Mouse (Mus musculus): ENCODE measurements around the gene Atrip.

The Atrip gene

GRCm38 (mm10) chr9:109058006-109058765, 15.7 kb downstream of the Atrip start:
- DNase-seq (ENCODE audit: low read depth, low spot score): no peak

- no peak for DNase-seq (ENCODE audit: low read depth, low spot score)
These were observed 16.4 kb downstream of the Atrip start for GRCm38 (mm10) chr9:109057543-109057942.

- no peak for DNase-seq (ENCODE audit: low read depth, low spot score)
These were observed 17.0 kb downstream of the Atrip start for GRCm38 (mm10) chr9:109056916-109057315.

GRCm38 (mm10) chr9:109056081-109056690, 17.7 kb downstream of the Atrip start:
- DNase-seq (ENCODE audit: low read depth, low spot score): no peak

- no peak for DNase-seq (ENCODE audit: low read depth, low spot score)
These were observed 18.5 kb downstream of the Atrip start for GRCm38 (mm10) chr9:109055271-109056030.

GRCm38 (mm10) chr9:109054712-109055111, 19.2 kb downstream of the Atrip start:
- DNase-seq (ENCODE audit: low read depth, low spot score): peak; percentile 55

- DNase-seq (ENCODE audit: low read depth, low spot score): no peak
These were observed 20.1 kb downstream of the Atrip start for GRCm38 (mm10) chr9:109053851-109054250.

GRCm38 (mm10) chr9:109053366-109053765, 20.6 kb downstream of the Atrip start:
- no peak for DNase-seq (ENCODE audit: low read depth, low spot score)

- no peak for DNase-seq (ENCODE audit: low read depth, low spot score)
These were observed 21.2 kb downstream of the Atrip start for GRCm38 (mm10) chr9:109052490-109053260.

GRCm38 (mm10) chr9:109051651-109052489, 22.1 kb downstream of the Atrip start:
- no peak for DNase-seq (ENCODE audit: low read depth, low spot score)

GRCm38 (mm10) chr9:109051011-109051501, 22.9 kb downstream of the Atrip start:
- DNase-seq (ENCODE audit: low read depth, low spot score): no peak

- DNase-seq (ENCODE audit: low read depth, low spot score): no peak
These were observed 23.3 kb downstream of the Atrip start for GRCm38 (mm10) chr9:109050674-109050997.

- DNase-seq (ENCODE audit: low read depth, low spot score): no peak
These were observed 23.8 kb downstream of the Atrip start for GRCm38 (mm10) chr9:109049996-109050673.

- DNase-seq (ENCODE audit: low read depth, low spot score): no peak
These were observed 24.6 kb downstream of the Atrip start for GRCm38 (mm10) chr9:109049316-109049715.

- peak; percentile 33 for DNase-seq (ENCODE audit: low read depth, low spot score)
These were observed 27.6 kb downstream of the Atrip start for GRCm38 (mm10) chr9:109046306-109046705.

- no peak for DNase-seq (ENCODE audit: low read depth, low spot score)
These were observed 32.6 kb downstream of the Atrip start for GRCm38 (mm10) chr9:109041351-109041750.

- DNase-seq (ENCODE audit: low read depth, low spot score): no peak
These were observed 33.0 kb downstream of the Atrip start for GRCm38 (mm10) chr9:109040906-109041305.

GRCm38 (mm10) chr9:109040216-109040615, 33.7 kb downstream of the Atrip start:
- no peak for DNase-seq (ENCODE audit: low read depth, low spot score)

GRCm38 (mm10) chr9:109039681-109040080, 34.2 kb downstream of the Atrip start:
- no peak for DNase-seq (ENCODE audit: low read depth, low spot score)

GRCm38 (mm10) chr9:109038901-109039364, 35.0 kb downstream of the Atrip start:
- no peak for DNase-seq (ENCODE audit: low read depth, low spot score)

Data from forelimb bud, embryonic 11.5 days (tissue).